Comparison of ENCODE assay signal across 8 mouse cellular contexts in the genomic region with DNA sequence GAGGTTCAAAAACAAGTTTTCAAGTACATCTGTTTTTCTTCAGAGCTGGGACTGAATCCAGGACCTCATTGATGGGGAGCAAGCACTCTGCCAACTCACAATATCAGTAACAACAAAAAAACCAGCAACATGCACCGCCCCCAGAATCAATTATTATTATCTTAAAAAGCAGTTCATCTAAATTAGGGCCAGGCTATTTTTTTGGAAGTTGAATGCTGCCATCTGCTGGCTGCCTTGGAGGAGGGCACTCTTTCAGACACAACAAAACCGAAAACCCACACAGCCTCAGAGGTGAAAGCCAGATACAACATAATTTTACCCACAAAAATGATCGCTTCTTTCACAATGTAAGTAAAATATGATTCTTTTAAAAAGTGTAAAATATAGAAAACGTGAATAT.
DNase-seq lines count a peak whose midpoint lies in the region; ATAC-seq and TF ChIP-seq lines count a peak whose summit lies in the region.

No protein-coding gene starts in this region.

- H3K36me3 ChIP-seq in hindbrain, embryonic 10.5 days: no peaks in the 10 kb centered on the region
- no peaks in the 10 kb centered on the region for H3K36me3 ChIP-seq in hindbrain, embryonic 16.5 days (ENCODE audit: control insufficient read depth, insufficient read depth, low read length)
- H3K36me3 ChIP-seq in MEL (ENCODE audit: control insufficient read depth in 1 of 2, insufficient read depth in 2 of 2, low read length in 2 of 2): no peaks in the 10 kb centered on the region
- no peaks in the 10 kb centered on the region for H3K36me3 ChIP-seq in limb, embryonic 10.5 days

- peak; percentile 16 for DNase-seq in hindbrain, embryonic 10.5 days (ENCODE audit: low spot score)
- peak; percentile 55 for DNase-seq in MEL (ENCODE audit: low read depth, low spot score)
- DNase-seq in c-Kit-positive CD71-positive TER-119-negative erythroid progenitor cells, embryonic 14.5 days (ENCODE audit: low read depth): peak; percentile 21
- peak; percentile 0 for DNase-seq in induced T-regulatory cell, adult 2 months (ENCODE audit: low read depth)
- peak; percentile 47 for DNase-seq in limb, embryonic 10.5 days (ENCODE audit: low spot score)
- DNase-seq in right cerebral cortex, postnatal 14 days: peak; percentile 15
- DNase-seq in MN1 (ENCODE audit: low spot score): no peak

- H3K79me2 ChIP-seq in MEL (ENCODE audit: control insufficient read depth, insufficient read depth, low read length, poor library complexity): no peaks in the 10 kb centered on the region

- no peak for ATAC-seq in hindbrain, embryonic 16.5 days

- no peak overlapping the region for H3K4me3 ChIP-seq in hindbrain, embryonic 10.5 days
- no peak overlapping the region for H3K4me3 ChIP-seq in hindbrain, embryonic 16.5 days (ENCODE audit: low read length)
- peak overlapping the region in 1 of 2 experiments; percentile 21; a peak in 2 of 4 replicates for H3K4me3 ChIP-seq in MEL (ENCODE audit: control insufficient read depth in 1 of 2, insufficient read depth in 1 of 2, low read depth in 2 of 2, low read length in 2 of 2)
- no peak overlapping the region for H3K4me3 ChIP-seq in limb, embryonic 10.5 days

- peak; percentile 72 for TF ChIP-seq RAD21 in MEL (IDR thresholded peaks at IDR 0.05; ENCODE audit: low read depth, low read length)

- WGBS in hindbrain, embryonic 10.5 days: 19% methylated on average over 4 of the region's 4 CpGs
- WGBS in hindbrain, embryonic 16.5 days: 19% methylated on average over 4 of the region's 4 CpGs
- 26% methylated on average over 4 of the region's 4 CpGs for WGBS in limb, embryonic 10.5 days

- no peak for TF ChIP-seq POLR2A in MEL (IDR thresholded peaks at IDR 0.05; ENCODE audit: control insufficient read depth in 1 of 2, insufficient read depth in 1 of 2, low read depth in 1 of 2, low read length in 2 of 2, poor library complexity in 1 of 2)

- H3K4me2 ChIP-seq in hindbrain, embryonic 16.5 days (ENCODE audit: low read length): no peak overlapping the region

- H3K27me3 ChIP-seq in hindbrain, embryonic 10.5 days (ENCODE audit: insufficient read depth, poor library complexity, severe bottlenecking): no peaks in the 10 kb centered on the region
- no peaks in the 10 kb centered on the region for H3K27me3 ChIP-seq in hindbrain, embryonic 16.5 days (replicated peaks; ENCODE audit: control insufficient read depth, insufficient read depth, low read length)
- no peaks in the 10 kb centered on the region for H3K27me3 ChIP-seq in MEL (ENCODE audit: control insufficient read depth in 1 of 2, insufficient read depth in 2 of 2, low read length in 2 of 2)
- no peaks in the 10 kb centered on the region for H3K27me3 ChIP-seq in limb, embryonic 10.5 days (ENCODE audit: low read depth, poor library complexity, severe bottlenecking)

- peak; percentile 37 to 64 (median 60) for TF ChIP-seq CTCF in MEL (IDR thresholded peaks at IDR 0.05 in 2 of 3, conservative IDR thresholded peaks at IDR 0.05 in 1 of 3; ENCODE audit: control insufficient read depth in 1 of 3, insufficient read depth in 1 of 3, low read depth in 2 of 3, low read length in 3 of 3, poor library complexity in 1 of 3, severe bottlenecking in 1 of 3)

- no peak for TF ChIP-seq EP300 in MEL (IDR thresholded peaks at IDR 0.05; ENCODE audit: low read depth in 1 of 2, low read length in 2 of 2)

- H3K9me3 ChIP-seq in hindbrain, embryonic 10.5 days: no peaks in the 10 kb centered on the region
- no peaks in the 10 kb centered on the region for H3K9me3 ChIP-seq in hindbrain, embryonic 16.5 days (ENCODE audit: control insufficient read depth, low read length)
- H3K9me3 ChIP-seq in MEL (replicated peaks; ENCODE audit: insufficient read depth, low read length): no peaks in the 10 kb centered on the region
- no peaks in the 10 kb centered on the region for H3K9me3 ChIP-seq in limb, embryonic 10.5 days (replicated peaks)

- no peak overlapping the region for H3K27ac ChIP-seq in hindbrain, embryonic 10.5 days
- H3K27ac ChIP-seq in hindbrain, embryonic 16.5 days (ENCODE audit: low read depth, low read length): no peak overlapping the region
- no peak overlapping the region for H3K27ac ChIP-seq in MEL (ENCODE audit: control insufficient read depth, low read depth, low read length)
- no peak overlapping the region for H3K27ac ChIP-seq in limb, embryonic 10.5 days

- no peak overlapping the region for H3K9ac ChIP-seq in hindbrain, embryonic 16.5 days (ENCODE audit: low read depth, low read length)
- H3K9ac ChIP-seq in MEL (ENCODE audit: control insufficient read depth, low read depth, low read length, poor library complexity, severe bottlenecking): no peak overlapping the region

- no peaks in the 10 kb centered on the region for H3K4me1 ChIP-seq in hindbrain, embryonic 10.5 days (replicated peaks)
- H3K4me1 ChIP-seq in hindbrain, embryonic 16.5 days (ENCODE audit: control insufficient read depth, insufficient read depth, low read depth, low read length): no peaks in the 10 kb centered on the region
- H3K4me1 ChIP-seq in MEL (ENCODE audit: control insufficient read depth in 1 of 2, insufficient read depth in 2 of 2, low read length in 2 of 2): no peaks in the 10 kb centered on the region
- no peaks in the 10 kb centered on the region for H3K4me1 ChIP-seq in limb, embryonic 10.5 days

TF ChIP-seq in MEL, 35 proteins besides CTCF, POLR2A, EP300 and RAD21:
- TF ChIP-seq HCFC1 (IDR thresholded peaks at IDR 0.05; ENCODE audit: low read depth, low read length) (no peak), POLR2AphosphoS2 (IDR thresholded peaks at IDR 0.05; ENCODE audit: low read length) (no peak), ZC3H11A (IDR thresholded peaks at IDR 0.05; ENCODE audit: low read depth, low read length) (peak; percentile 55), GATA1 (IDR thresholded peaks at IDR 0.05; ENCODE audit: low read depth, low read length) (no peak), SMC3 (IDR thresholded peaks at IDR 0.05; ENCODE audit: low read depth, low read length) (peak; percentile 68), MYC (IDR thresholded peaks at IDR 0.05; ENCODE audit: low read depth, low read length) (no peak), TBP (IDR thresholded peaks at IDR 0.05; ENCODE audit: low read depth, low read length) (no peak), MAFK (IDR thresholded peaks at IDR 0.05; ENCODE audit: borderline replicate concordance, low read depth, low read length) (no peak), MYB (IDR thresholded peaks at IDR 0.05; ENCODE audit: low read depth, low read length) (no peak), MEF2A (IDR thresholded peaks at IDR 0.05; ENCODE audit: extremely low read depth, insufficient replicate concordance, low read depth, low read length, poor library complexity, severe bottlenecking) (no peak), JUND (IDR thresholded peaks at IDR 0.05; ENCODE audit: low read depth, low read length) (no peak), POLR2AphosphoS5 (IDR thresholded peaks at IDR 0.05; ENCODE audit: borderline replicate concordance, low read depth, low read length) (no peak)
